Mouse (Mus musculus) hindbrain, embryonic 16.5 days (tissue): ENCODE measurements around the gene Spint2. TPM values are rescaled to one million over a fixed set of nuclear protein-coding genes. Genes with fewer than 3 reads are reported as not detected.

Experiments used
- polyA plus RNA-seq: library from polyadenylated mRNA; unstranded; fragments of >200 nt; fragmentation: Nextera tagmentation; extraction: Ambion mirVana; gene quantifications from 2 replicates; pipeline ENCODE4 v1.2.1, GENCODE M21; 2015

Gene Spint2
- polyA plus RNA-seq, 1 experiment from 2014 or later: 91.2 TPM

Other genes with a start within 250 kb of the Spint2 start
- gene Ryr1, start 156.7 kb downstream of the Spint2 start, polyA plus RNA-seq: 9.2 and 11.0 TPM in 2 replicates
- gene Rasgrp4, start 147.1 kb downstream of the Spint2 start, polyA plus RNA-seq: 0.82 and 1.2 TPM in 2 replicates
- gene Fam98c, start 125.7 kb downstream of the Spint2 start, polyA plus RNA-seq: 34.6 and 44.1 TPM in 2 replicates
- gene Ggn, start 111.7 kb downstream of the Spint2 start, polyA plus RNA-seq: 0.36 and 0.81 TPM in 2 replicates
- gene Spred3, start 111.5 kb downstream of the Spint2 start, polyA plus RNA-seq: 8.4 and 10.4 TPM in 2 replicates
- 278 and 284 TPM in 2 replicates for gene Psmd8, start 101.2 kb downstream of the Spint2 start, polyA plus RNA-seq
- 2.3 and 2.5 TPM in 2 replicates for gene Catsperg1, start 67.9 kb downstream of the Spint2 start, polyA plus RNA-seq
- 1.0 and 1.4 TPM in 2 replicates for gene Kcnk6, start 49.4 kb downstream of the Spint2 start, polyA plus RNA-seq
- gene Yif1b, start 43.6 kb downstream of the Spint2 start, polyA plus RNA-seq: 109 and 114 TPM in 2 replicates
- 1.2 and 1.9 TPM in 2 replicates for gene 2200002D01Rik, start 33.4 kb downstream of the Spint2 start, polyA plus RNA-seq
- gene Ppp1r14a, start 7.4 kb upstream of the Spint2 start, polyA plus RNA-seq: 2.8 and 2.9 TPM in 2 replicates
- 166 and 173 TPM in 2 replicates for gene Dpf1, start 22.0 kb upstream of the Spint2 start, polyA plus RNA-seq
- 18.2 and 23.1 TPM in 2 replicates for gene Sipa1l3, start 236.7 kb upstream of the Spint2 start, polyA plus RNA-seq